Comparison of ENCODE assay signal across 13 mouse cellular contexts in genomic region chr9:52012311-52012710, GRCm38 (mm10).
"Had no signal": no experiment of that assay in that cellular context is flagged by ENCODE, and none has a peak within 500 bp of the region (broad histone marks: within the 10 kb centered on the region; RNA-seq: fewer than 3 reads in every experiment).

No protein-coding gene starts in this region.

- DNase-seq: kidney, adult 9 months; kidney, postnatal 14 days; kidney, postnatal 4 days; liver, embryonic 13.5 days; lung, adult 2 months; lung, postnatal 14 days; lung, postnatal 4 days; thymus, postnatal 36 days had no signal

- H3K4me2 ChIP-seq: liver, embryonic 13.5 days; midbrain, embryonic 12.5 days; midbrain, embryonic 15.5 days; neural tube, embryonic 12.5 days; neural tube, embryonic 15.5 days had no signal

- H3K27ac ChIP-seq: liver, embryonic 13.5 days; midbrain, embryonic 12.5 days; midbrain, embryonic 15.5 days; neural tube, embryonic 12.5 days; neural tube, embryonic 15.5 days; stomach, postnatal 0 days had no signal

- H3K36me3 ChIP-seq: liver, embryonic 13.5 days; midbrain, embryonic 12.5 days; midbrain, embryonic 15.5 days; neural tube, embryonic 12.5 days; neural tube, embryonic 15.5 days had no signal

- H3K4me1 ChIP-seq: liver, embryonic 13.5 days; midbrain, embryonic 12.5 days; midbrain, embryonic 15.5 days; neural tube, embryonic 15.5 days had no signal

- H3K9ac ChIP-seq: liver, embryonic 13.5 days; midbrain, embryonic 12.5 days; midbrain, embryonic 15.5 days; neural tube, embryonic 12.5 days; neural tube, embryonic 15.5 days had no signal

- H3K4me3 ChIP-seq: liver, embryonic 13.5 days; midbrain, embryonic 12.5 days; midbrain, embryonic 15.5 days; neural tube, embryonic 12.5 days; neural tube, embryonic 15.5 days had no signal

- H3K27me3 ChIP-seq: liver, embryonic 13.5 days; midbrain, embryonic 12.5 days; midbrain, embryonic 15.5 days; neural tube, embryonic 12.5 days; neural tube, embryonic 15.5 days had no signal

- H3K9me3 ChIP-seq: liver, embryonic 13.5 days; midbrain, embryonic 12.5 days; midbrain, embryonic 15.5 days; neural tube, embryonic 12.5 days; neural tube, embryonic 15.5 days had no signal

- ATAC-seq: midbrain, embryonic 15.5 days had no signal
